Mouse (Mus musculus) CH12.LX (cell line): ENCODE results near the gene Alk. TPM values are rescaled to one million over a fixed set of nuclear protein-coding genes. Genes with fewer than 3 reads are reported as not detected.

Source experiments
- DNase-seq: peaks from one replicate; pipeline ENCODE4 v3.0.0-alpha.2; 2013; ENCODE audit errors: extremely low read depth
- H3K27ac ChIP-seq: 2 replicates; pipeline ENCODE4 v1.5.1; 2012; ENCODE audit warnings: low read depth, mild to moderate bottlenecking, control low read depth, moderate library complexity; ENCODE audit not compliant: insufficient read depth
- H3K27me3 ChIP-seq: replicated peaks from 2 replicates; pipeline ENCODE3; 2012; ENCODE audit warnings: inconsistent platforms
- H3K36me3 ChIP-seq, 2 experiments: replicated peaks in 1 of 2; 2 replicates each; pipeline versions ENCODE3 to v1.6.1; 2012; ENCODE audit warnings: inconsistent platforms in 1 of 2, low read length in 1 of 2, mild to moderate bottlenecking in 1 of 2, mixed read lengths in 1 of 2, moderate library complexity in 1 of 2; ENCODE audit not compliant: control insufficient read depth in 1 of 2, insufficient read depth in 1 of 2
- H3K4me1 ChIP-seq, 2 experiments: 2 replicates each; pipeline ENCODE4 v1.6.1; 2012; ENCODE audit warnings: inconsistent platforms in 1 of 2, moderate library complexity in 1 of 2; ENCODE audit not compliant: insufficient read depth in 2 of 2, control insufficient read depth in 1 of 2
- H3K4me2 ChIP-seq: 2 replicates; pipeline ENCODE4 v1.6.1; 2012; ENCODE audit warnings: low read depth, mild to moderate bottlenecking, control low read depth; ENCODE audit not compliant: poor library complexity, insufficient read depth, severe bottlenecking
- H3K4me3 ChIP-seq, 3 experiments: fragments of 150-350 bp in 1 of 3; sonication (generic) in 1 of 3; replicated peaks in 1 of 3; 2 replicates each; pipeline versions ENCODE3 to v1.5.1; 2011 to 2012; ENCODE audit warnings: low read depth in 2 of 3, low read length in 2 of 3, mild to moderate bottlenecking in 2 of 3, moderate library complexity in 2 of 3, control low read depth in 1 of 3, improper control_type of control experiment in 1 of 3, inconsistent platforms in 1 of 3, mixed read lengths in 1 of 3; ENCODE audit not compliant: poor library complexity in 1 of 3
- H3K79me2 ChIP-seq: replicated peaks from 2 replicates; pipeline ENCODE4 v1.6.1; 2012; ENCODE audit warnings: mild to moderate bottlenecking, moderate library complexity; ENCODE audit not compliant: control insufficient read depth, poor library complexity, insufficient read depth, severe bottlenecking; ENCODE audit errors: extremely low read depth
- H3K9ac ChIP-seq: 2 replicates; pipeline ENCODE4 v1.6.1; 2012; ENCODE audit warnings: low read depth, mild to moderate bottlenecking, control low read depth, moderate library complexity; ENCODE audit not compliant: insufficient read depth
- H3K9me3 ChIP-seq: replicated peaks from 2 replicates; pipeline ENCODE3; 2012; ENCODE audit warnings: low read length, inconsistent platforms, mixed read lengths
- CHD2 ChIP-seq: IDR thresholded peaks from 2 replicates; pipeline ENCODE4 v1.6.1; 2011; ENCODE audit warnings: low read length, improper control_type of control experiment
- E2F4 ChIP-seq: IDR thresholded peaks from 2 replicates; pipeline ENCODE4 v1.6.1; 2011; ENCODE audit warnings: low read depth, low read length, improper control_type of control experiment; ENCODE audit not compliant: insufficient replicate concordance
- ELF1 ChIP-seq: IDR thresholded peaks from 2 replicates; pipeline ENCODE4 v1.6.1; 2014; ENCODE audit warnings: low read depth, mild to moderate bottlenecking, inconsistent platforms, low read length, improper control_type of control experiment
- EP300 ChIP-seq: IDR thresholded peaks from 2 replicates; pipeline ENCODE4 v1.6.1; 2011; ENCODE audit warnings: low read length, improper control_type of control experiment
- ETS1 ChIP-seq: conservative IDR thresholded peaks from 2 replicates; pipeline ENCODE4 v1.6.1; 2012; ENCODE audit warnings: low read depth, mild to moderate bottlenecking, inconsistent platforms, low read length, improper control_type of control experiment, moderate library complexity
- GABPA ChIP-seq: IDR thresholded peaks from 2 replicates; pipeline ENCODE4 v1.6.1; 2012; ENCODE audit warnings: low read depth, low read length, improper control_type of control experiment, inconsistent platforms; ENCODE audit not compliant: insufficient replicate concordance
- JUN ChIP-seq: IDR thresholded peaks from 2 replicates; pipeline ENCODE4 v1.6.1; 2011; ENCODE audit warnings: low read depth, mild to moderate bottlenecking, low read length, improper control_type of control experiment, moderate library complexity; ENCODE audit not compliant: insufficient read depth
- MAFK ChIP-seq: IDR thresholded peaks from 2 replicates; pipeline ENCODE4 v1.6.1; 2011; ENCODE audit warnings: low read length, improper control_type of control experiment; ENCODE audit not compliant: insufficient replicate concordance
- MEF2A ChIP-seq: IDR thresholded peaks from 2 replicates; pipeline ENCODE4 v1.6.1; 2014; ENCODE audit warnings: low read depth, mild to moderate bottlenecking, inconsistent platforms, low read length, improper control_type of control experiment, borderline replicate concordance
- MYC ChIP-seq: IDR thresholded peaks from 2 replicates; pipeline ENCODE4 v1.6.1; 2011; ENCODE audit warnings: low read depth, mild to moderate bottlenecking, improper control_type of control experiment, low read length
- NRF1 ChIP-seq: IDR thresholded peaks from 2 replicates; pipeline ENCODE4 v1.6.1; 2014; ENCODE audit warnings: low read depth, mild to moderate bottlenecking, inconsistent platforms, low read length, improper control_type of control experiment, moderate library complexity
- PAX5 ChIP-seq: IDR thresholded peaks from 2 replicates; pipeline ENCODE4 v1.6.1; 2012; ENCODE audit warnings: low read length, inconsistent platforms, mixed read lengths
- POLR2A ChIP-seq: IDR thresholded peaks from 2 replicates; pipeline ENCODE4 v1.6.1; 2011; ENCODE audit warnings: low read depth, mild to moderate bottlenecking, improper control_type of control experiment, low read length
- POLR2AphosphoS2 ChIP-seq: IDR thresholded peaks from 2 replicates; pipeline ENCODE4 v1.6.1; 2011; ENCODE audit warnings: low read depth, low read length, improper control_type of control experiment
- TCF12 ChIP-seq: IDR thresholded peaks from 2 replicates; pipeline ENCODE4 v1.6.1; 2014; ENCODE audit warnings: low read depth, mild to moderate bottlenecking, inconsistent platforms, low read length, improper control_type of control experiment
- UBTF ChIP-seq: IDR thresholded peaks from 2 replicates; pipeline ENCODE4 v1.6.1; 2012; ENCODE audit warnings: low read depth, mild to moderate bottlenecking, inconsistent platforms, low read length, improper control_type of control experiment, moderate library complexity
- USF1 ChIP-seq: IDR thresholded peaks from 2 replicates; pipeline ENCODE4 v1.6.1; 2014; ENCODE audit warnings: low read depth, mild to moderate bottlenecking, inconsistent platforms, low read length, improper control_type of control experiment
- USF2 ChIP-seq: conservative IDR thresholded peaks from 2 replicates; pipeline ENCODE4 v1.6.1; 2011; ENCODE audit warnings: low read depth, low read length, improper control_type of control experiment
- ZC3H11A ChIP-seq: IDR thresholded peaks from 2 replicates; pipeline ENCODE4 v1.6.1; 2012; ENCODE audit warnings: low read depth, mild to moderate bottlenecking, inconsistent platforms, low read length, improper control_type of control experiment
- ZKSCAN1 ChIP-seq: IDR thresholded peaks from 2 replicates; pipeline ENCODE4 v1.6.1; 2012; ENCODE audit warnings: low read depth, inconsistent platforms, low read length, improper control_type of control experiment, borderline replicate concordance
- ZMIZ1 ChIP-seq: IDR thresholded peaks from 2 replicates; pipeline ENCODE4 v1.6.1; 2012; ENCODE audit warnings: low read depth, mild to moderate bottlenecking, inconsistent platforms, low read length, improper control_type of control experiment
- dilution Hi-C: fragments of 300-500 bp; cut with MboI; formaldehyde crosslinking; loops from 2 replicates; pipeline ENCODE4 v1.14.3; 2020; ENCODE audit warnings: low sequenced_read_pairs; ENCODE audit not compliant: extremely low pct_unique_long_range_greater_than_20kb, extremely low pct_ligation_motif_present
- in situ Hi-C: fragments of 300-500 bp; cut with MboI; formaldehyde crosslinking; loops from 3 replicates; pipeline ENCODE4 v1.14.3; 2019; ENCODE audit warnings: low sequenced_read_pairs, low pct_ligation_motif_present, low pct_unique_long_range_greater_than_20kb, mixed read lengths
- polyA plus RNA-seq: library from polyadenylated mRNA; unstranded; fragments of >175 nt; gene quantifications from 2 replicates; pipeline ENCODE4 v1.2.1, GENCODE M21; 2012; ENCODE audit warnings: low read depth; ENCODE audit not compliant: insufficient read length
- total RNA-seq, 2 experiments: library from RNA; depleted of rRNA; stranded (reverse); fragments of 300-350 nt in 1 of 2; fragments of >200 nt in 1 of 2; gene quantifications; 2 replicates each; pipeline ENCODE4 v1.2.3; 2012 to 2014

Gene Alk
- total and polyA plus RNA-seq, 3 experiments, result 0.38 to 0.63 (median 0.44) TPM

- no peaks in the 10 kb centered on the region for H3K27me3 ChIP-seq
- no peaks in the 10 kb centered on the region for H3K9me3 ChIP-seq
- no peak overlapping the region for H3K4me3 ChIP-seq
- H3K4me1 ChIP-seq, result no peaks in the 10 kb centered on the region
- no peak overlapping the region for H3K27ac ChIP-seq
- no peak for DNase-seq
- H3K36me3 ChIP-seq, result no peaks in the 10 kb centered on the region
- dilution Hi-C loops, result no loop called here
- TF ChIP-seq JUN (no peak), UBTF (no peak), EP300 (no peak), USF2 (no peak), ZMIZ1 (no peak), PAX5 (no peak), GABPA (no peak), CHD2 (no peak), MYC (no peak), TCF12 (no peak), MEF2A (no peak), ETS1 (no peak), NRF1 (no peak), POLR2A (no peak), POLR2AphosphoS2 (no peak), MAFK (no peak), ELF1 (no peak), ZC3H11A (no peak), USF1 (no peak), ZKSCAN1 (no peak)
- TF ChIP-seq, all 38 proteins: peak for 0
- Histone ChIP-seq H3K4me2 (no peak overlapping the region), H3K79me2 (no peaks in the 10 kb centered on the region), H3K9ac (no peak overlapping the region)
- in situ Hi-C loops, result no loop called here
Observed at GRCm38 (mm10) chr17:72045671-72046070, 558.8 kb downstream of the Alk start.

- Histone ChIP-seq H3K4me3 (no peak overlapping the region), H3K79me2 (no peaks in the 10 kb centered on the region), H3K27ac (no peak overlapping the region), H3K4me2 (no peak overlapping the region), H3K9ac (no peak overlapping the region), H3K9me3 (no peaks in the 10 kb centered on the region), H3K4me1 (no peaks in the 10 kb centered on the region), H3K36me3 (no peaks in the 10 kb centered on the region), H3K27me3 (no peaks in the 10 kb centered on the region)
- in situ Hi-C loops, result no loop called here
- TF ChIP-seq E2F4 (no peak), POLR2A (no peak), USF1 (no peak)
- DNase-seq, result no peak
- dilution Hi-C loops, result no loop called here
Observed at GRCm38 (mm10) chr17:72043667-72044390, 560.6 kb downstream of the Alk start.
